Mouse (Mus musculus): ENCODE results near the gene Sntg2. TPM values are rescaled to one million over a fixed set of nuclear protein-coding genes. Genes with fewer than 3 reads are reported as not detected.

The Sntg2 gene
- polyA plus RNA-seq, 1 experiment from 2014 or later: 1.7 TPM

- H3K9me3 ChIP-seq: no peaks in the 10 kb centered on the region
- H3K27me3 ChIP-seq (ENCODE audit: insufficient read depth, poor library complexity, severe bottlenecking): no peaks in the 10 kb centered on the region
- no peak overlapping the region for H3K4me3 ChIP-seq
- peak; percentile 24 for DNase-seq (ENCODE audit: low spot score)
- 82% methylated on average over 2 of the region's 2 CpGs for WGBS
- H3K36me3 ChIP-seq: no peaks in the 10 kb centered on the region
- H3K27ac ChIP-seq: no peak overlapping the region
- no peaks in the 10 kb centered on the region for H3K4me1 ChIP-seq
Measured at GRCm38 (mm10) chr12:30258641-30259040, 114.5 kb downstream of the Sntg2 start.

GRCm38 (mm10) chr12:30257664-30258063, 115.5 kb downstream of the Sntg2 start:
- H3K4me1 ChIP-seq: no peaks in the 10 kb centered on the region
- H3K27ac ChIP-seq: no peak overlapping the region
- WGBS: 85% methylated on average over 7 of the region's 7 CpGs
- no peak overlapping the region for H3K4me3 ChIP-seq
- H3K27me3 ChIP-seq (ENCODE audit: insufficient read depth, poor library complexity, severe bottlenecking): no peaks in the 10 kb centered on the region
- DNase-seq (ENCODE audit: low spot score): peak; percentile 39
- H3K9me3 ChIP-seq: no peaks in the 10 kb centered on the region
- no peaks in the 10 kb centered on the region for H3K36me3 ChIP-seq

DNA sequence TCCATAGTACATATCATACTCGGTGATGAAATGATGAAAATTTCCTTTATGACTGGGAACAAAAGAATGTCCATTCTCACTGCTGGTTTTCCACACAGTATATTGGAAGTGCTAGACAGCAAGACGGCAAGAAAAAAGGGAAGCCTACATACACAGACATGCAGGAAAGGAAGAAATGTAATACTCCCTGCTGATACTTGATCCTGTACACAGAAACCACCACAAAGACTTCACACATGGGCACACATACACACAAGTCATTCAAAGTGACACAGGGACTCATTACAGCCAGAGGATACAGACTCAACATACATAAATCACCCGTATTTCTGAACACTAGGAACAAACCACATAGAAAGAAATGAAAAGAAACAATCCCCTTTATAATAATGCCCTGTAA, 117.0 kb downstream of the Sntg2 start:
- Histone ChIP-seq H3K9me3 (no peaks in the 10 kb centered on the region), H3K27me3 (ENCODE audit: insufficient read depth, poor library complexity, severe bottlenecking) (no peaks in the 10 kb centered on the region), H3K36me3 (no peaks in the 10 kb centered on the region), H3K4me1 (no peaks in the 10 kb centered on the region), H3K4me3 (no peak overlapping the region), H3K27ac (no peak overlapping the region)
- DNase-seq (ENCODE audit: low spot score): peak; percentile 10
- 82% methylated on average over 3 of the region's 3 CpGs for WGBS

DNA sequence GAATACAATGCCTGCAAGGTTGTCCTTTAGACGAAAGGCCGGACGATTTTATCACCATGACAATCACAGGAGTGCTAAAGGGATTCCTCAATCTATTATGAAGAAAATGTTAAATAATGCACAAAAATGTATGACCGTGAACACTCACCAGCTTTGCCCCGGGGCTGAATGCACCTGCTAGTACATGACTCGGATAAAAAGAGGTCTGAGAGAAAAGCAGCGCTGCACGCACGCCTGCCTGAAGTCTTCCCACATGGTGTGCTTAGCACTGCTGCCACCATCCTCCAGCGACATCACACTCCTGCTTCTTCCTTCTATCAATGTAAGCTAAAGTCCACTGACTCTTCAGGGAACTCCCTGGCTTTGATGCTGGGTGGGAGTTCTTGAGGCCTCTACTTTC, 118.6 kb downstream of the Sntg2 start:
- WGBS: 89% methylated on average over 10 of the region's 10 CpGs

DNA sequence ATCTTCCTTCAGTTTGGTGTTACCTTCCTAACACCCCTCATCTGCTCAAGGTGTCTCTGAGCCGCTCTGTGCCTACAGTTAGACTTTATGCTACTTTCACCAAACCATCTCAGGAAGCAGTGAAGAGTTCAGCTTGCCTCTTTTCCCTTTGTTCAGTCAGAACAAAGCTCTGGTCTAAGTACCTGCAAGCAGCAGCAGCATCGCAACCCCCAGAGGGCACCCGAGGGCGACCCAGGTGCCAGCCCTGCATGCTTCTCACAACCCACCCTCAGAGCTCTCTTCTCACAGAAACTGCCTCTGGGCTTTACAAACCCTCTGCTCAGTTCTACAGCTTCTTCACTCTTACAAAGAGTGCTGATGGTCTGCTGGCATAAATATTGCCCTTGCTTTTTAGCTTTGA, 120.8 kb downstream of the Sntg2 start:
- Histone ChIP-seq H3K27ac (no peak overlapping the region), H3K27me3 (ENCODE audit: insufficient read depth, poor library complexity, severe bottlenecking) (no peaks in the 10 kb centered on the region), H3K4me3 (no peak overlapping the region), H3K9me3 (no peaks in the 10 kb centered on the region), H3K36me3 (no peaks in the 10 kb centered on the region), H3K4me1 (no peaks in the 10 kb centered on the region)
- 82% methylated on average over 4 of the region's 4 CpGs for WGBS
- DNase-seq (ENCODE audit: low spot score): no peak

More for the DNA sequence above, 118.6 kb downstream of the Sntg2 start:
- DNase-seq (ENCODE audit: low spot score): no peak
- Histone ChIP-seq H3K27me3 (ENCODE audit: insufficient read depth, poor library complexity, severe bottlenecking) (no peaks in the 10 kb centered on the region), H3K4me3 (no peak overlapping the region), H3K9me3 (no peaks in the 10 kb centered on the region), H3K27ac (no peak overlapping the region), H3K36me3 (no peaks in the 10 kb centered on the region), H3K4me1 (no peaks in the 10 kb centered on the region)

DNA sequence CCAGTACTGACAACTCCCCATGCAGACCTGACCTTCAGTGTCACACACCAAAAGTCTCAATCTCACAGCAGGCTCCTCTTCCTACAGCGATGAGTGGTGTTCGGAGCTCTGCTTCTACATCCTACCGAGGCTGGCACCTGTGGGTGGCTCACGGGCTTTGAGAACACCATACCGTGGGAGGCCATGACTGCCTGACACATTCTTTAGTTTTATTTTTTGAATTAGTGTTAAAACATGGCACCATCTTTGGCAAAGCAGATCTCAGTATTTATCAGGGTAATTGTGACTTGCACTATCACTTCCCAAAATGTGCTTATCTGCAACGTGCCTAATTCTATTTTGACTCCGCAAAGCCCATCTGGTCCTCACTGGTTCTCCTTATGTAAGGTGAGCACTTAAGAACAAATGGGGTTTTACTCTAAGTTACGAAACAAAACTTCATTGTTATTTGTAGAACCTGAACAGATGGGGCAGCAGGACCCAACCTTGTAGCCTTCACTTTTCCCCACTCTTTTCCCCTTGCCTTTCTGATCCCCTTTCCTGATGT, 121.8 kb downstream of the Sntg2 start:
- no peaks in the 10 kb centered on the region for H3K4me1 ChIP-seq
- H3K4me3 ChIP-seq: no peak overlapping the region
- no peaks in the 10 kb centered on the region for H3K9me3 ChIP-seq
- WGBS: 82% methylated on average over 8 of the region's 8 CpGs
- H3K36me3 ChIP-seq: no peaks in the 10 kb centered on the region
- no peak overlapping the region for H3K27ac ChIP-seq
- peak; percentile 47 for DNase-seq (ENCODE audit: low spot score)
- no peaks in the 10 kb centered on the region for H3K27me3 ChIP-seq (ENCODE audit: insufficient read depth, poor library complexity, severe bottlenecking)

DNA sequence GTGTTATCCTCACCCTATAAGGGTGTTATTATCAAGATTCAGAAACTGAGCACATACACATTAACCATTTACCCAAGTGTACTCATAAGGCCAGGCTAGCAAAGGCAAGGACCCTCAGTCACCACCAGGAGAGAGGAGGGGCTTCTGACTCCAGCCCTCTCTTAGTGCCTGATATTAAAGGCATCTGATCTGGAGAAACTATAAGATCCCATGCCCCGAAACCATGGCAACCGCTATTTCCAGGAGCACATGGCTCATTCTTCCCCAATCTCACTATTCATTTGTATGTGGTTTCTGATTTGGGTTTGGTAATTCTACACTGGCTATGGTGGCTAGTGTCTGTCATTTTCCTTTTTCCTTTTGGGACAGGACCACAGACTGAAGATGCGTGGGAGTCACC, 124.1 kb downstream of the Sntg2 start:
- no peaks in the 10 kb centered on the region for H3K9me3 ChIP-seq
- no peaks in the 10 kb centered on the region for H3K4me1 ChIP-seq
- H3K4me3 ChIP-seq: no peak overlapping the region
- no peaks in the 10 kb centered on the region for H3K27me3 ChIP-seq (ENCODE audit: insufficient read depth, poor library complexity, severe bottlenecking)
- H3K27ac ChIP-seq: no peak overlapping the region
- DNase-seq (ENCODE audit: low spot score): peak; percentile 30
- no peaks in the 10 kb centered on the region for H3K36me3 ChIP-seq
- whole genome bisulfite sequencing: 84% methylated on average over 3 of the region's 3 CpGs

DNA sequence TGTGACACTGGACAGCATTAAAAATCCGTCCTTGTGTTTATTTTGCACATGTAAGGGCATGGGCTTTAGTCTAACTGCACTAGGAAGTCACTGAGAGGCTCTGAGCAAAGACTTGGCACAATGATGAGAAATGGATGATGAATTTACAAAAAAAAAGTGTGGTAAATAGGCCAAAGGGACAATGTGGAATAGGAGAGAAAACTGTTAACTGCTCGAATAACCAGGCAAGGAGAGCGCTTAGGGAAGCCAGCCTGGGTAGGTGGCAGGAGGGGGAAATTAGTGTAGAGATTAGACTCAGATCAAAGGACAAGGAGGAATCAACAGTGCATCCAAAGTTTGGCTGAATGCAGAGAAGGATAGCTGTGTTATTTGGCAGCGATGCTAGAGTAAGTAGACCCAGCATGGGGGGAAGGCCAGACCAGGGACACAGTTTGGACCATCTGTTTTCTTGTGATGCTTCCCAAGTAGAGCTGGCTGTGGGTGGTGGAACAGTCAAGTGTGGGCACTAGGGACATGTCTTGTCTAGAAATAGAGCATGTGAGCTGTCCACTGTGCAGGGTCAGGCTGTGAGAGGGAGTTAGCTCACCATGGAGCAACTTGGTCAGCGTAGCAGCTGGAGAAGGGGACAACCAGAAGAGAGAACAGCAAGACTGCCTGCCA, 126.8 kb downstream of the Sntg2 start:
- 70% methylated on average over 5 of the region's 5 CpGs for WGBS
- Histone ChIP-seq H3K27ac (no peak overlapping the region), H3K4me1 (no peaks in the 10 kb centered on the region), H3K36me3 (no peaks in the 10 kb centered on the region), H3K4me3 (no peak overlapping the region), H3K9me3 (no peaks in the 10 kb centered on the region), H3K27me3 (ENCODE audit: insufficient read depth, poor library complexity, severe bottlenecking) (no peaks in the 10 kb centered on the region)
- DNase-seq (ENCODE audit: low spot score): no peak

- DNase-seq (ENCODE audit: low spot score): no peak
- H3K27me3 ChIP-seq (ENCODE audit: insufficient read depth, poor library complexity, severe bottlenecking): no peaks in the 10 kb centered on the region
- H3K9me3 ChIP-seq: no peaks in the 10 kb centered on the region
- H3K4me1 ChIP-seq: no peaks in the 10 kb centered on the region
- WGBS: 69% methylated on average over 2 of the region's 2 CpGs
- H3K27ac ChIP-seq: no peak overlapping the region
- H3K36me3 ChIP-seq: no peaks in the 10 kb centered on the region
- no peak overlapping the region for H3K4me3 ChIP-seq
Measured at GRCm38 (mm10) chr12:30244194-30244593, 129.0 kb downstream of the Sntg2 start.

DNA sequence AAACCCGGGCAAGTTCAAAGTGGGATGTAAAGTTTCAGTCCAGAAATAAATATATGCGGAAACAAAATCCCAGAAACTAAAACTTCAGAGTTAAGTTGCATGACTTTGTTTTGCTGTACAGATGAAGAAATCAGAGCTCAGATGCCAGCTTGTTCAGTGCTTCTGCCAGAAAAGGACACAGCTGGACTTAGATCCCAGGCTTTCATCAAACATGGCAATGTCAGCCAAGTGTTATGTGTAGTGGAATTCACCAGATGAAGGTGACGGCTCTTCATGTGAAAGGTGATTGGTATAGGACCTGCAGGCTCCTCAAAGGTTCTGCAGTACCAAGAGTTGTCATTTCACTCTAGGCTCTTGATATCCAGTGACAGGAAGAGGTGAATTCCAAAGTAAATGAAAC, 132.3 kb downstream of the Sntg2 start:
- 84% methylated on average over 3 of the region's 3 CpGs for WGBS
- Histone ChIP-seq H3K27ac (no peak overlapping the region), H3K36me3 (no peaks in the 10 kb centered on the region), H3K9me3 (no peaks in the 10 kb centered on the region), H3K4me1 (no peaks in the 10 kb centered on the region), H3K4me3 (no peak overlapping the region), H3K27me3 (ENCODE audit: insufficient read depth, poor library complexity, severe bottlenecking) (no peaks in the 10 kb centered on the region)
- no peak for DNase-seq (ENCODE audit: low spot score)

DNA sequence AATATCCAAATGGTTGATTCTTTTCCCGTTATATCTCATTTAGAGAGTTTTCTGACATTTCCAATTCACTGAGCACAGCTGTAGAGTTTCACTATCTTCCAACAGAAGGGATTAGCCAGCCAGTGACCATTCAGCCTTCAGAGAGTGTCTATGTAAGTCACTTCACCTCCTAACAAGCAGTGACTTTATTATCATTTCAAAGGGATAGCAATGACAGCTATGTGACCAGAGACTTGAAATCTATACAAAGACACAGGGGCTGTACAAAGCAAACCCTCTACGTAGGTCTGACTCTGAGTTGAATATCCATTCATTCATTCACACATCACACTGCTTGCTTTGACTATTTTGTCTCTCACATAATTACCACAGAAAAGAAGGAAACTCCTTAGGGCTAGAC, 138.2 kb downstream of the Sntg2 start:
- WGBS: 67% methylated on average over 2 of the region's 2 CpGs
- Histone ChIP-seq H3K4me1 (no peaks in the 10 kb centered on the region), H3K4me3 (no peak overlapping the region), H3K27me3 (ENCODE audit: insufficient read depth, poor library complexity, severe bottlenecking) (no peaks in the 10 kb centered on the region), H3K9me3 (no peaks in the 10 kb centered on the region), H3K27ac (no peak overlapping the region), H3K36me3 (no peaks in the 10 kb centered on the region)
- no peak for DNase-seq (ENCODE audit: low spot score)

GRCm38 (mm10) chr12:30228004-30228403, 145.2 kb downstream of the Sntg2 start:
- H3K27me3 ChIP-seq (ENCODE audit: insufficient read depth, poor library complexity, severe bottlenecking): no peaks in the 10 kb centered on the region
- no peak overlapping the region for H3K4me3 ChIP-seq
- no peak overlapping the region for H3K27ac ChIP-seq
- no peaks in the 10 kb centered on the region for H3K36me3 ChIP-seq
- no peaks in the 10 kb centered on the region for H3K9me3 ChIP-seq
- DNase-seq (ENCODE audit: low spot score): no peak
- H3K4me1 ChIP-seq: no peaks in the 10 kb centered on the region
- WGBS: 93% methylated on average over 4 of the region's 4 CpGs

GRCm38 (mm10) chr12:30226247-30226646, 146.9 kb downstream of the Sntg2 start:
- Histone ChIP-seq H3K27me3 (ENCODE audit: insufficient read depth, poor library complexity, severe bottlenecking) (no peaks in the 10 kb centered on the region), H3K4me1 (no peaks in the 10 kb centered on the region)
- 82% methylated on average over 5 of the region's 5 CpGs for WGBS

More at GRCm38 (mm10) chr12:30226247-30226646, 146.9 kb downstream of the Sntg2 start:
- no peaks in the 10 kb centered on the region for H3K36me3 ChIP-seq
- no peaks in the 10 kb centered on the region for H3K9me3 ChIP-seq
- DNase-seq (ENCODE audit: low spot score): no peak
- H3K27ac ChIP-seq: no peak overlapping the region
- H3K4me3 ChIP-seq: no peak overlapping the region

All from heart, embryonic 10.5 days (tissue).